ENCODE assay signal across 27 mouse cellular contexts in the genomic region with DNA sequence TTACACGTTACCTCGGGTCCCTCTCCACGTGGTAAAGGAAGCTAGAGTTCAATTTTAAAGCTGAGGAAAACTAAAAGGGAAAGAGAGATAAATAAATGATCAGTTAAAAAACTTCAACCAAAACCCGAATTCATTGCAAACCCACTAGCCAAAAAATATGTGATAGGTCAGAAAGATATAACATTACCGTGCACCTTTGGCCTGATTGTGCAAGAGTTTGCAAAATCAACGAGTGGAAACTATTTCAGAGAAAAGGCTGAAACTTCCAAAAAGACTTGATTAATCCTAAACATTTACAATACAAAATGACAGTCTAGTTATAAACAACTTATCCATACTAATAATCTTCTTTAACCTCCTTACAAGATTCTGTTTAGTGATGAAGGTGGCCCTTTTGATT. TPM values are rescaled to one million over a fixed set of nuclear protein-coding genes. Genes with fewer than 3 reads are reported as not detected.
DNase-seq lines count a peak whose midpoint lies in the region; ATAC-seq and TF ChIP-seq lines count a peak whose summit lies in the region.
"Had no signal": no experiment of that assay in that cellular context is flagged by ENCODE, and none has a peak within 500 bp of the region (broad histone marks: within the 10 kb centered on the region; RNA-seq: fewer than 3 reads in every experiment).

No protein-coding gene starts in this region.

- no peaks in the 10 kb centered on the region for H3K27me3 ChIP-seq in liver, adult 2 months (ENCODE audit: control insufficient read depth, insufficient read depth, low read length)
- H3K27me3 ChIP-seq in liver, embryonic 11.5 days (replicated peaks; ENCODE audit: control insufficient read depth, insufficient read depth, low read length), result peaks cover 56% of the 10 kb centered on the region
- H3K27me3 ChIP-seq in testis, adult 2 months (ENCODE audit: control insufficient read depth, insufficient read depth, low read length), result no peaks in the 10 kb centered on the region
- H3K27me3 ChIP-seq in liver, embryonic 16.5 days (ENCODE audit: control insufficient read depth, insufficient read depth, low read depth, low read length), result peaks cover 41% of the 10 kb centered on the region

- H3K4me2 ChIP-seq in liver, embryonic 11.5 days, result no peak overlapping the region
- no peak overlapping the region for H3K4me2 ChIP-seq in liver, embryonic 16.5 days (ENCODE audit: low read depth, low read length)

- 15% methylated on average over 6 of the region's 6 CpGs for WGBS in liver, adult 2 months
- WGBS in liver, embryonic 11.5 days, result 46% methylated on average over 6 of the region's 6 CpGs
- WGBS in liver, embryonic 16.5 days (ENCODE audit: insufficient replicate concordance), result 34% methylated on average over 6 of the region's 6 CpGs

- peaks cover 19% of the 10 kb centered on the region; the same call in 1 of the 2 replicates for H3K79me2 ChIP-seq in liver, adult 2 months (ENCODE audit: control insufficient read depth, insufficient read depth, low read length)

- H3K4me3 ChIP-seq in liver, adult 2 months (ENCODE audit: insufficient read depth, low read depth, low read length), result no peak overlapping the region; the same call in 1 of the 2 replicates
- no peak overlapping the region for H3K4me3 ChIP-seq in liver, embryonic 11.5 days (ENCODE audit: low read depth, low read length)
- H3K4me3 ChIP-seq in testis, adult 2 months (ENCODE audit: control insufficient read depth, low read depth, low read length), result peak overlapping the region; percentile 77
- H3K4me3 ChIP-seq in liver, embryonic 16.5 days (ENCODE audit: low read depth, low read length), result no peak overlapping the region
- H3K4me3 ChIP-seq: forebrain, embryonic 10.5 days; heart, adult 2 months had no signal

- DNase-seq in liver, adult 2 months (ENCODE audit: extremely low read depth, low read depth, low spot score), result peak; percentile 91
- no peak for DNase-seq in liver, embryonic 11.5 days (ENCODE audit: low spot score)
- no peak for DNase-seq in testis, postnatal 14 days (ENCODE audit: low spot score)
- no peak for DNase-seq in kidney, adult 9 months
- no peak for DNase-seq in neural tube, embryonic 10.5 days (ENCODE audit: extremely low spot score, low spot score)
- DNase-seq: adrenal gland, postnatal 14 days; B cell, adult 2 months; cerebellum, adult 11-12 months; cerebellum, adult 8-10 months; cerebellum, postnatal 10 days; cerebellum, postnatal 36 days; gastrocnemius, postnatal 10 days; gastrocnemius, postnatal 36 days; heart, postnatal 14 days; heart, postnatal 4 days had no signal

- H3K4me1 ChIP-seq in liver, adult 2 months (ENCODE audit: control insufficient read depth, insufficient read depth, low read length), result peaks cover 36% of the 10 kb centered on the region
- H3K4me1 ChIP-seq in liver, embryonic 11.5 days (replicated peaks; ENCODE audit: control insufficient read depth, insufficient read depth, low read length), result peaks cover 34% of the 10 kb centered on the region
- H3K4me1 ChIP-seq in testis, adult 2 months (ENCODE audit: control insufficient read depth, insufficient read depth, low read length), result peaks cover 6% of the 10 kb centered on the region
- H3K4me1 ChIP-seq in liver, embryonic 16.5 days (ENCODE audit: control insufficient read depth, low read depth, low read length), result peaks cover 63% of the 10 kb centered on the region

- no peaks in the 10 kb centered on the region for H3K9me3 ChIP-seq in liver, embryonic 11.5 days (ENCODE audit: control insufficient read depth, low read length)
- no peaks in the 10 kb centered on the region for H3K9me3 ChIP-seq in liver, embryonic 16.5 days (replicated peaks; ENCODE audit: control insufficient read depth, low read length)
- H3K9me3 ChIP-seq: forebrain, embryonic 10.5 days; forebrain, embryonic 13.5 days; heart, embryonic 10.5 days; heart, embryonic 13.5 days had no signal

- no peak for TF ChIP-seq POLR2A in liver, adult 2 months (IDR thresholded peaks at IDR 0.05; ENCODE audit: extremely low read depth, insufficient read depth, low read length)
- no peak for TF ChIP-seq POLR2A in testis, adult 2 months (IDR thresholded peaks at IDR 0.05; ENCODE audit: control insufficient read depth, low read depth, low read length)

- no peak for TF ChIP-seq CTCF in liver, adult 2 months (IDR thresholded peaks at IDR 0.05; ENCODE audit: low read depth, low read length)
- no peak for TF ChIP-seq CTCF in testis, adult 2 months (IDR thresholded peaks at IDR 0.05; ENCODE audit: control insufficient read depth, insufficient read depth, insufficient replicate concordance, low read depth, low read length)

- H3K9ac ChIP-seq in liver, adult 2 months (ENCODE audit: low read depth, low read length), result peak overlapping the region; percentile 30; the same call in 1 of the 2 replicates
- H3K9ac ChIP-seq in liver, embryonic 11.5 days (ENCODE audit: low read depth, low read length), result no peak overlapping the region
- H3K9ac ChIP-seq in liver, embryonic 16.5 days (ENCODE audit: low read depth, low read length), result no peak overlapping the region
- H3K9ac ChIP-seq: forebrain, embryonic 13.5 days; heart, embryonic 13.5 days had no signal

- peak overlapping the region; percentile 81 for H3K27ac ChIP-seq in liver, adult 2 months (replicated peaks; ENCODE audit: insufficient read depth, low read depth, low read length)
- no peak overlapping the region for H3K27ac ChIP-seq in liver, embryonic 11.5 days (ENCODE audit: low read depth, low read length)
- H3K27ac ChIP-seq in testis, adult 2 months (ENCODE audit: control insufficient read depth, insufficient read depth, low read depth, low read length), result peak overlapping the region; percentile 56; the same call in 1 of the 2 replicates
- H3K27ac ChIP-seq in liver, embryonic 16.5 days (ENCODE audit: low read length), result peak overlapping the region; percentile 72
- H3K27ac ChIP-seq: forebrain, embryonic 10.5 days; forebrain, embryonic 13.5 days; heart, adult 2 months; heart, embryonic 10.5 days; heart, embryonic 13.5 days; hindbrain, embryonic 14.5 days; hindbrain, postnatal 0 days had no signal

- peaks cover 16% of the 10 kb centered on the region for H3K36me3 ChIP-seq in liver, adult 2 months (ENCODE audit: control insufficient read depth, insufficient read depth, low read length)
- H3K36me3 ChIP-seq in liver, embryonic 11.5 days (ENCODE audit: control insufficient read depth, insufficient read depth, low read length), result no peaks in the 10 kb centered on the region
- no peaks in the 10 kb centered on the region for H3K36me3 ChIP-seq in testis, adult 2 months (ENCODE audit: control insufficient read depth, insufficient read depth, low read length)
- no peaks in the 10 kb centered on the region for H3K36me3 ChIP-seq in liver, embryonic 16.5 days (ENCODE audit: control insufficient read depth, insufficient read depth)
- H3K36me3 ChIP-seq: forebrain, embryonic 10.5 days; heart, embryonic 10.5 days; heart, embryonic 13.5 days had no signal

- no peak for ATAC-seq in liver, embryonic 11.5 days (replicated peaks; ENCODE audit: low FRiP score)
- ATAC-seq in liver, embryonic 16.5 days (ENCODE audit: low read depth), result no peak
- ATAC-seq: activated CD4-positive, CD25-positive, alpha-beta regulatory T cell, adult 4 months; CD4-positive, CD25-positive, alpha-beta regulatory T cell, adult 4 months; forebrain, embryonic 13.5 days; forebrain, embryonic 16.5 days; hindbrain, postnatal 0 days had no signal

RNA-seq across cellular contexts. Expression of a gene that starts 1.7 kb away (rescaled TPM):
- 56.1 and 56.8 TPM in 2 replicates for total RNA-seq in liver, adult 2 months (2014; rRNA removed)
- 107 and 154 TPM in 2 replicates for polyA plus RNA-seq in liver, adult 2 months (2012; rRNA removed)
- 13.8 and 14.4 TPM in 2 replicates for polyA plus RNA-seq in liver, embryonic 11.5 days (2014; fragmentation: Nextera tagmentation; extraction: Ambion mirVana)
- 58.7 and 63.4 TPM in 2 replicates for polyA plus RNA-seq in testis, adult 2 months (2012; rRNA removed)
- 5.8 and 6.7 TPM in 2 replicates for polyA plus RNA-seq in liver, embryonic 16.5 days (2015; fragmentation: Nextera tagmentation; extraction: Ambion mirVana)

RNA-seq across cellular contexts. Expression of a gene that starts 45.9 kb away (rescaled TPM):
- 18.1 and 21.8 TPM in 2 replicates for total RNA-seq in liver, adult 2 months (2014; rRNA removed)
- 1.5 and 1.7 TPM in 2 replicates for polyA plus RNA-seq in liver, adult 2 months (2012; rRNA removed)
- 124 and 131 TPM in 2 replicates for polyA plus RNA-seq in liver, embryonic 11.5 days (2014; fragmentation: Nextera tagmentation; extraction: Ambion mirVana)
- polyA plus RNA-seq in testis, adult 2 months (2012; rRNA removed), result 3.3 and 4.0 TPM in 2 replicates
- polyA plus RNA-seq in liver, embryonic 16.5 days (2015; fragmentation: Nextera tagmentation; extraction: Ambion mirVana), result 48.7 and 50.4 TPM in 2 replicates
